Mouse (Mus musculus): ENCODE data around the gene Vmn2r99. TPM values are rescaled to one million over a fixed set of nuclear protein-coding genes. Genes with fewer than 3 reads are reported as not detected.

Gene Vmn2r99
- polyA plus RNA-seq (2017; shearing (Covaris generic)) = 0.07 TPM

GRCm38 (mm10) chr17:19361649-19362048, at the start of gene Vmn2r99:
TSS of gene Vmn2r99 (plus strand) at chr17:19361949.

Other genes with a start within 250 kb of the Vmn2r99 start
- 0.23 TPM for gene Vmn2r100, start 142.8 kb downstream of the Vmn2r99 start, polyA plus RNA-seq (2017; shearing (Covaris generic))
- not detected for gene Vmn2r101, start 215.3 kb downstream of the Vmn2r99 start, polyA plus RNA-seq (2017; shearing (Covaris generic))